Mouse (Mus musculus) right cerebral cortex, postnatal 10 days (tissue): ENCODE results near the gene Zfp384.

Experiments
- DNase-seq, 2 experiments: peaks; one replicate each; pipeline ENCODE4 v3.0.0; 2021; ENCODE audit warnings: low spot score in 2 of 2

Gene Zfp384

GRCm38 (mm10) chr6:125009129-125009180 lies at the start of gene Zfp384:
Gene Zfp384 (plus strand): TSS chr6:125009145.
- DNase-seq, result no peak

- no peak for DNase-seq
Measured at GRCm38 (mm10) chr6:124959960-124960359, 49.0 kb upstream of the Zfp384 start.

- no peak for DNase-seq
Measured at GRCm38 (mm10) chr6:124961021-124961420, 47.9 kb upstream of the Zfp384 start.

DNA sequence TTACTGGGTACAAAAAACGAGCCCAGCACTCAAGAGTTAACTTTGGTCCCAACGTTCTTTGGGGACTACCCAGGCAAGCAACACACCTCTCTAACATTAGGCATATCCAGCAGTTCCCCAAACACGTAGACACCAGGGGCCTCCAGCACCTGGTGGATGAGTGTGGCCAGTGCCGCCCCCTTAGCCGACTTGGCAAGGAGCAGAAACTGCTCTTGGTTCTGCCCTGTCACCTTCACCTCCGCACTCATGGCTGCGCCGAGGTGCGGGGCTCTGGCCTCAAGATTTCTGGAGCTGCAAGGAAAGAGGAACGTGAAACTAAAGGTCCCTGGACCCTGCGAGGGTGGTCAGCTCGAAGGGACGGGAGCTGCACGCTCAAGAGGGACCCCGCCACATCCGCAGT lies 44.3 kb upstream of the Zfp384 start:
- DNase-seq, result no peak

GRCm38 (mm10) chr6:124965088-124965719 lies 43.7 kb upstream of the Zfp384 start, which contains the start of gene Cops7a:
Gene Cops7a (minus strand): TSS chr6:124965538.
- peak; percentile 96 to 97 for DNase-seq

DNA sequence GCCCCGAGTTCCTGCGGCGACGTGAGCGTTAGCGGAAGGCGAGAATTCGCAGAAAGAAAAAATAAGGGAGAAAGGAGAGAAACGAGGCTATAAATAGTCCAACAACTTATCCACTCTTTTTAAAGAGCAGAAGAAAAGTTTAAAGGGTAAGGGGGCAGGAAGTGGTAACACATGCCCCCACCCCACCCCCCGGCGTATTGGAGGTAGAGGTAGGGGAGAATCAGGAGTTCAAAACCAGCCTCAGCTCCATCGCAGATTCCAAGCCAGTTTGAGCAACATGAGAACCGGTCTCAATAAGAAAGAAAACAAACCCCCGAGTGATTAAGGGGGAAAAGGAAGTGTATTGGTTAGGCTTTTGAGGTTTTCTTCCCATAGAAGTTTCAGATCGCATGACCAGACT lies 43.2 kb upstream of the Zfp384 start:
- no peak for DNase-seq

GRCm38 (mm10) chr6:124966466-124967118 lies 42.4 kb upstream of the Zfp384 start:
- DNase-seq, result no peak

GRCm38 (mm10) chr6:124967766-124968165 lies 41.2 kb upstream of the Zfp384 start:
- DNase-seq, result peak; percentile 54 to 56

- no peak for DNase-seq
Measured at GRCm38 (mm10) chr6:124992241-124992640, 16.7 kb upstream of the Zfp384 start.

DNA sequence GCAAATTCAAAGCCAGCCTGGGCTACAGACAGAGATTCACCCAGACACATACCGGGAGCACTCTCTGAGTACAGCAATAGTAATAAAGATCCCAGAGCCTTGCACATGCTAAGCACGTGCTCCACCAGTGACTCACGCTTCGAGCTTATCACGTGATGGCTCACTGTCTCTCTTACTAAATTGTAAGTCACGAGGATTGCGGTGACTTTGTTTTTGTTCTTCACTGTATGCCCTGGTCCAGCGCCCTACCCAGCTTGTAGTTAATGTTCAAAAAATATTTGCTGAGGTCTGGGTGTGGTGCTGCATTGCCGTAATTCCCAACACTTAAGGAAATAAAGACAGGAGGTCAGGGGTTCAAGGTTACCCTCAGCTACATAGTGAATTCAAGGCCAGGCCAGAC lies 15.6 kb upstream of the Zfp384 start:
- peak in 1 of 2 experiments; percentile 61 for DNase-seq

GRCm38 (mm10) chr6:124993876-124994275 lies 15.1 kb upstream of the Zfp384 start:
- DNase-seq, result peak in 1 of 2 experiments; percentile 61

- DNase-seq, result peak in 1 of 2 experiments; percentile 47
Measured at GRCm38 (mm10) chr6:124995246-124995645, 13.7 kb upstream of the Zfp384 start.

- DNase-seq, result peak in 1 of 2 experiments; percentile 47
Measured at GRCm38 (mm10) chr6:124995831-124996403, 13.0 kb upstream of the Zfp384 start.

DNA sequence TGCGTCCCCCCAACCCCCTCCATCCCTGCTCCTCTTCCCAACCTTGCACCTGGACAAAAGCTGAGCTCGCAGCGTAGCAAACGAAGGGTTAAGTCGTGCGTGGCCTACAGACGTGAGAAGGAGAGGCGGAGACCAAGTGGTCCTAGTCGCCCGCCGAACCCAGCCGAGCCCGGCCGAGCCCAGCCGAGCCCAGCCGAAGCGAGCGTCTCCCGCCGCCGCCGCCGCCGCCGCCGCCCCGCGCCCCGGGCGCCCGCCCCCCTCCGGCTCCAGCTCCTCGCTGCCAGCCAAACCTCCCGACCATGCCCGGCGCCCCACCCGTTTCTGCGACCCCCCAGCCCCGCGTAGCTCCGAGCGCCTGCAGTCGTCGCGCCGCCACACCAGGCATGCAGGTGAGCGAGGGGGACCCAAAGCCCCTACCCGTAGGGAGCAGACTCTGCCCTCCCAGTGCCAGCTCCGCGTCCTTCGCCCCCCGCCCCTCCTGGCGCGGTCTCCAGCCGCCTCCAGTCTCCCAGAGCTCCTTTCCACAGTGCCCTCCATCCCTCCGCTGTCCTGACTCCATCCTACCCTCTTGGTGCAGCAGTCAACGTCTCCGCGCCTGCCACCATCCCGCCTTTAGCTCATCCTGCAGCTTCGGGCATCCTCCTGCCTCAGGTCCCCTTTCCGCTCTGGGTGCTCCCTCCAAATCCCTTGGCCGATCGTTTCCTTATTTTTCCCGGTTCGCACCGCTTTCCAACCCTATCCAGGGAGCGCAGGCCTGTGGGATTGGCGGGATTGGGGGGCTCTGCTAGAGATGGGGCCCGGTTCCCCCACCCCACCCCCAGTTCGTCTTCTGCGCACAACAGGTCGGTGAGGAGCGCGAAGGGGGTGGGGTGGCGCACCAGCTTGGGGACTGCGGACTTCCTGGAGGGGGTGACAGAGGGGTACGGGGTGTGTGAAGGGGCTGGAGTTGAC lies 12.1 kb upstream of the Zfp384 start, which contains the start of gene Pianp:
Gene Pianp, plus strand, starts transcription at position 144 of the 951 bp plus-strand sequence.
- peak; percentile 92 for DNase-seq

DNA sequence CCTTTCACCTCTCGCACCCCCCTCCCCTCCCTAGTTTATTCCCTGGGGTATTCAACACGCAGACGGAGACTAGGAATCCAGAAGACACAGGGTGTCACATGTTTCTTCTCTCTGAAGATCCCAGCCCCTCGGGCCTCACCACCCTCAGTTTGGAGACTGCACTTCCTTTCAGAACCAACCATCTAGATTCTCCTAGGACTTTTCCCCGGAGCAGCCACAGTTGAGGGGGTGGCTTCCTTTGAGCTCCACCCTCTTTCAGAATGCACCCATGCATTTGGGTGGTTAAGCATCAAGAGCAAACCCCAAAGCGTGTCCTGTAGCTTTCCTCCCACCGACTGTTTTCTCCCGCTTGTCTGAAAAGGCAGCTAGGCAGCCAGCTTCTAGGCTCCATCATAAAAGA lies 10.9 kb upstream of the Zfp384 start:
- peak; percentile 74 to 80 for DNase-seq

- no peak for DNase-seq
Measured at GRCm38 (mm10) chr6:124999091-124999490, 9.9 kb upstream of the Zfp384 start.

- no peak for DNase-seq
Measured at GRCm38 (mm10) chr6:124999546-124999945, 9.4 kb upstream of the Zfp384 start.

DNA sequence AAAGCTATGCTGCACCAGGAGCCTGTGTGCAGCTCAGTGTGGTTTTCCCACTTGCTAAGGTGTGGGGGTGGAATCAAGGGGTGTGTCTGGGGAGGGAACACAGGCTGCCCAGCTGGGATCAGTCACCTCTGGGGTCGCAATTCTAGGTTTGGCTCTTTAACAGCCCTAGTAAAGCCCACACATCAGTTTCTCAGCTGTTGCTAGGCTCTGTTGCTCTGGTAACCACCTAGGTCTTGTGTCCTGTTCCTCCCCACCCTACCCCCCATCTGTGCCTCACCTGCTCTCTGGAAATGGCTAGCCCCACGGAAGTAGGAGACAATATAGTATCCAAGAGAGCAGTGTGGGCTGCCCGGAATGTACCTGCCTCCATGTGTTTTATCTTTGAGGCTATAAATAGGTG lies 5.2 kb upstream of the Zfp384 start:
- no peak for DNase-seq

- DNase-seq, result no peak
Measured at GRCm38 (mm10) chr6:125005086-125005485, 3.9 kb upstream of the Zfp384 start.

DNA sequence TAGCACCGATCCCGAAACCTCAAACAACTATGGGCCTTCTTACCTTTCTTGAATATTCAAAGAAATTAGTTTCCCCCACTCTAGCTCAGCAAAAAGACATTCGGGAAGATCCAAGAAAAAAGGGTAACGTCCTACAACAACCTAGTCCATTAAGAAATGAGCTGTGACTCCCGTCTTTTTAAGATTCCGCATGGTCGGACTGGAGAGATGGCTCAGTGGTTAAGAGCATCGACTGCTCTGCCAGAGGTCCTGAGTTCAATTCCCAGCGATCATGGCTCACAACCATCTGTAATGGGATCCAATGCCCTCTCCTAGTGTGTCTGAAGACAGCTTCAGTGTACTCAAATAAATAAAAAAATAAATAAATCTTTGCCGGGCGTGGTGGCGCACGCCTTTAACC lies 885 bp upstream of the Zfp384 start:
- DNase-seq, result no peak

- peak; percentile 99 to 100 for DNase-seq
Measured at GRCm38 (mm10) chr6:125008586-125009128, 288 bp upstream of the Zfp384 start.
